Mouse (Mus musculus) CD8-positive naive resting alpha-beta T cell, adult 2 months (primary cell): ENCODE measurements around the gene Mdk.

ENCODE experiments used
- DNase-seq, 2 experiments: peaks; one replicate each; pipeline ENCODE4 v3.0.0; 2022; ENCODE audit warnings: low read depth in 2 of 2, low spot score in 2 of 2

Gene Mdk

GRCm38 (mm10) chr2:91932160-91932711 lies at the start of gene Mdk:
Mdk (minus strand) TSS chr2:91932297.
- DNase-seq, result no peak

GRCm38 (mm10) chr2:91980830-91981229 lies 48.7 kb upstream of the Mdk start:
- no peak for DNase-seq

- DNase-seq, result no peak
Measured at GRCm38 (mm10) chr2:91980245-91980644, 48.1 kb upstream of the Mdk start.

GRCm38 (mm10) chr2:91978547-91978946 lies 46.5 kb upstream of the Mdk start:
- DNase-seq, result no peak

- DNase-seq, result no peak
Measured at GRCm38 (mm10) chr2:91977960-91978359, 45.9 kb upstream of the Mdk start.

- peak in 1 of 2 experiments; percentile 54 for DNase-seq
Measured at GRCm38 (mm10) chr2:91975581-91976541, 43.8 kb upstream of the Mdk start, which contains the start of gene Dgkz. Dgkz (minus strand) TSS chr2:91975864.

GRCm38 (mm10) chr2:91973416-91974135 lies 41.5 kb upstream of the Mdk start:
- DNase-seq, result no peak

GRCm38 (mm10) chr2:91972121-91972566 lies 40.0 kb upstream of the Mdk start:
- DNase-seq, result peak in 1 of 2 experiments; percentile 55

- DNase-seq, result no peak
Measured at GRCm38 (mm10) chr2:91971231-91972097, 39.4 kb upstream of the Mdk start.

GRCm38 (mm10) chr2:91967962-91968361 lies 35.9 kb upstream of the Mdk start:
- no peak for DNase-seq

GRCm38 (mm10) chr2:91966367-91966766 lies 34.3 kb upstream of the Mdk start:
- DNase-seq, result no peak

- DNase-seq, result no peak
Measured at GRCm38 (mm10) chr2:91965417-91965816, 33.3 kb upstream of the Mdk start.

- no peak for DNase-seq
Measured at GRCm38 (mm10) chr2:91964610-91965204, 32.6 kb upstream of the Mdk start.

- DNase-seq, result peak; percentile 96 to 97
Measured at GRCm38 (mm10) chr2:91963443-91963932, 31.4 kb upstream of the Mdk start.

GRCm38 (mm10) chr2:91962864-91963401 lies 30.8 kb upstream of the Mdk start:
- no peak for DNase-seq

GRCm38 (mm10) chr2:91961901-91962761 lies 30.0 kb upstream of the Mdk start:
- peak in 1 of 2 experiments; percentile 39 for DNase-seq

- no peak for DNase-seq
Measured at GRCm38 (mm10) chr2:91960459-91960858, 28.4 kb upstream of the Mdk start.

GRCm38 (mm10) chr2:91959544-91960410 lies 27.7 kb upstream of the Mdk start:
- DNase-seq, result no peak
